Mouse (Mus musculus) kidney, adult 2 months (tissue): Measurements from ENCODE around the gene Fbxo42.

ENCODE experiments used
- CTCF ChIP-seq: fragments of 200-500 bp; conservative IDR thresholded peaks from 2 replicates; pipeline ENCODE4 v1.5.1; 2011; ENCODE audit warnings: low read depth, mild to moderate bottlenecking, control low read depth, low read length, moderate library complexity, mixed read lengths; ENCODE audit not compliant: insufficient read depth, insufficient read length
- POLR2A ChIP-seq: fragments of 200-500 bp; IDR thresholded peaks from one replicate; pipeline ENCODE4 v1.6.1; 2011; ENCODE audit warnings: low read depth, low read length, control low read depth

DNA sequence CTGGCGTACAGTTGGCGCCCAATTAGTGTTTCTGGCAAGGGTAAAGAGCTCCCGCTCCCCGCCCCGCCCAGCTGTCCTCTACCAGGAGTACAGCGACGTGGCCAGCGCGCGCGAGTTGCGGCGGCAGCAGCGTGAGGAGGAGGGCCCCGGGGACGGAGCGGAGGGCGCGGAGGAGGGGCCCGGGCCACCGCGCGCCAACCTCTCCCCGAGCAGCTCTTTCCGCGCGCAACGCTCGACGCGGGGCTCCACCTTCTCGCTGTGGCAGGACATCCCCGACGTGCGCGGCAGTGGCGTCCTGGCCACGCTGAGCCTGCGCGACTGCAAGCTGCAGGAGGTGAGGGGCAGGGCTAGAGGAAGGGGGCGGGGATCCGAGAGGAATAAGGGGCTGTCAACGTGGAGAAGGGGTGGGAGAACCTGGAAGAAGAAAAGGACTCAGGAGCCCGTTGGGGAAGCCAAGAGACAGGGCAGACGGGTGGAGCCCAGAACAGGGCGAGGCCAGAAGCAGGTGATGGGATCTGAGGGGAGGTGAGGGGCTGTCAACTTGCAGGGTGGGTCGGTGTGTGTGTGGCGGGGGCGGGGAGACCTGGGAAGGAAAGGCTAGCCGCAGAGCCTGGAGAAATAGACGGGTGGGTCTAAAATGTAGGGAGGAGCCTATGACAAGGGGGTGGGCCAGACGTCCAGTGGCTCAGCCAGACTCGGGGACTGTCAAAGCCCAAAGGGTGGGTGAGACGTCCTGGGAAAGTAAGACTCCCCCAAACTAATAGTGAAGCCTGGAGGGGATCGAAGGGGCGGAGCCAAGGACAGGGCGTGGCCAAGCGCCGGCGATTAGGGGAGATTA is 100.3 kb downstream of the Fbxo42 start:
- no peak for TF ChIP-seq POLR2A
- TF ChIP-seq CTCF: no peak
